Mouse (Mus musculus) forebrain, postnatal 0 days (tissue): ENCODE results near the gene Igfbp2. TPM values are rescaled to one million over a fixed set of nuclear protein-coding genes. Genes with fewer than 3 reads are reported as not detected.

ENCODE experiments used
- ATAC-seq: fragments of 200-750 bp; cut with Nextera tagmentation; 2 replicates; pipeline ENCODE4 v1.8.0; 2017; ENCODE audit warnings: mild to moderate bottlenecking, moderate library complexity
- DNase-seq: peaks from one replicate; pipeline ENCODE4 v3.0.0-alpha.2; 2015
- H3K27ac ChIP-seq: fragments of 300-500 bp; sonication (generic); 2 replicates; pipeline ENCODE4 v1.5.1; 2014; ENCODE audit warnings: low read depth, mild to moderate bottlenecking, antibody characterized with exemption, low read length, moderate library complexity, mixed read lengths
- H3K27me3 ChIP-seq: fragments of 300-500 bp; sonication (generic); 2 replicates; pipeline ENCODE4 v1.6.1; 2014; ENCODE audit warnings: mild to moderate bottlenecking, low read length, mixed read lengths; ENCODE audit not compliant: insufficient read depth
- H3K36me3 ChIP-seq: fragments of 300-500 bp; sonication (generic); 2 replicates; pipeline ENCODE4 v1.6.1; 2014; ENCODE audit warnings: mild to moderate bottlenecking, moderate library complexity; ENCODE audit not compliant: insufficient read depth
- H3K4me1 ChIP-seq: fragments of 300-500 bp; sonication (generic); 2 replicates; pipeline ENCODE4 v1.6.1; 2014; ENCODE audit warnings: antibody characterized with exemption; ENCODE audit not compliant: insufficient read depth
- H3K4me2 ChIP-seq: fragments of 300-500 bp; sonication (generic); 2 replicates; pipeline ENCODE4 v1.6.1; 2014; ENCODE audit warnings: low read depth, mild to moderate bottlenecking, moderate library complexity
- H3K4me3 ChIP-seq: fragments of 300-500 bp; sonication (generic); 2 replicates; pipeline ENCODE4 v1.5.1; 2014; ENCODE audit warnings: low read depth, low read length, mixed read lengths
- H3K9ac ChIP-seq: fragments of 300-500 bp; sonication (generic); 2 replicates; pipeline ENCODE4 v1.6.1; 2014; ENCODE audit warnings: mild to moderate bottlenecking
- H3K9me3 ChIP-seq: fragments of 300-500 bp; sonication (generic); 2 replicates; pipeline ENCODE4 v1.6.1; 2016; ENCODE audit warnings: low read length
- CTCF ChIP-seq: sonication (generic); IDR thresholded peaks from 2 replicates; pipeline ENCODE4 v1.5.1; 2016; ENCODE audit warnings: antibody characterized with exemption, control low read depth, low read depth
- WGBS: fragments of 180-500 bp; shearing (Covaris S2); extraction: QIAGEN DNeasy Blood & Tissue Kit; methylation state at CpG from one replicate; pipeline ENCODE4 v1.1.7; 2014; 5-methylcytosine and 5-hydroxymethylcytosine counted together
- polyA plus RNA-seq: library from polyadenylated mRNA; unstranded; fragments of >200 nt; fragmentation: Nextera tagmentation; extraction: Ambion mirVana; gene quantifications from 2 replicates; pipeline ENCODE4 v1.2.1, GENCODE M21; 2015
- total RNA-seq: library from RNA; depleted of rRNA; stranded (reverse); fragments of >200 nt; gene quantifications from 2 replicates; pipeline ENCODE4 v1.2.3, GENCODE M21; 2014

Gene Igfbp2
- total and polyA plus RNA-seq, 2 experiments from 2014 or later, result 311 to 341 TPM

- Histone ChIP-seq H3K4me3 (peak overlapping the region; percentile 44), H3K36me3 (no peaks in the 10 kb centered on the region), H3K4me1 (peaks cover 11% of the 10 kb centered on the region), H3K27ac (peak overlapping the region; percentile 55), H3K9ac (peak overlapping the region; percentile 58), H3K27me3 (no peaks in the 10 kb centered on the region), H3K9me3 (no peaks in the 10 kb centered on the region), H3K4me2 (peak overlapping the region; percentile 69)
- WGBS, result under 1% methylated on average over 43 of the region's 43 CpGs
- TF ChIP-seq CTCF, result peak; percentile 41
- ATAC-seq (peak; percentile 12; the same call in 1 of the 2 replicates), DNase-seq (peak; percentile 70)
Measured at GRCm38 (mm10) chr1:72873511-72874286, 49.4 kb downstream of the Igfbp2 start.

DNA sequence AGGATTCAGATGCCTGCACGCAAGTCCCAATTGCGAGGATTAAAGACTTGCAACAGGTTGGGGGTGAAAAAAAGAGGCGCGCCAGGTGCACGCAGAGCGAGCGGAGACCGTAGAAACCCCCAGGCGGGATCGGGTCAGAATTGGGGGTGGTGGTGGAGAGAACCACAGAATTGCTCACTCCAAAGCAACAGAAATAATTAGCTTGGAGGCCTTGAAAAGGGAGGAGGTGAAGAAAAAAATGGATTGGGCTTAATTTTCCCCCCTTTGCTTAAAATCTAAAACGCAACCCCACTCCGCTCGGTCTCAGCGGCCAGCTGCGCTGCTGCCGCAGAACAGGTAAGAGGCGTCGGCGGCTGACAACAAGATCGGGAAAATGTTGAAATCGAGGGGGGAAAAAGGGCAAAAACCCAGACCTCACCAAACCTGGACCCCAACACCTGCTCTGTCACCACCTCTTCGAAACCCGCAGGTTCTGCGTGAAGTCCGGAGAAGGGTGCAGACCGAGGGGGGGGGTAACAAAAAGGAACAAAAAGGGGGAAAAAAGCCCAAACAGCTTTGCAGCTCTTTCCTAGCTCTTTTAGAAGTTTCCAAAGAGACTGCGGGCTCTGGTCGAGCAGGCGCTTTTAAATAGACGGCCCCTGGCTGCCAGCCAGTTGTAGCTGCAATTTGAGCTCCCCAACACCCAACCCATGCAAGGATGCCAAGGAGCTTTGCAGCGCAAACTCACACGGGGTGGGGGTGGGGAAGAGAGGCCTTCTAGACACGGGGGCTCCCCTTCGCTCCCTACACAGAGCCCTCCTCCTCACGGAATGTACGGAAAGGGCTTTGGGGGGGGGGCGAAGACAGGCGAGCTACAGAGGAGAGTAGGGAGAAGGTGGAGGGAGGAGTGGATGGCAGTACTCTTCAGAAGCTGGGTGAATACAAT is 50.2 kb downstream of the Igfbp2 start, which contains the start of gene Igfbp5:
TSS of gene Igfbp5 (minus strand) at position 598 of the 925 bp plus-strand sequence.
- ATAC-seq, result peak; percentile 2; the same call in 1 of the 2 replicates
- Histone ChIP-seq H3K27me3 (no peaks in the 10 kb centered on the region), H3K27ac (peak within 1 kb of the TSS; percentile 55), H3K4me2 (peak within 1 kb of the TSS; percentile 69), H3K4me3 (peak within 1 kb of the TSS; percentile 44), H3K9ac (peak within 1 kb of the TSS; percentile 58), H3K9me3 (no peaks in the 10 kb centered on the region), H3K36me3 (no peaks in the 10 kb centered on the region), H3K4me1 (peaks cover 11% of the 10 kb centered on the region)
- DNase-seq, result peak; percentile 81
- under 1% methylated on average over 38 of the region's 38 CpGs for WGBS
- no peak for TF ChIP-seq CTCF

- H3K4me3 ChIP-seq, result no peak overlapping the region
- no peak overlapping the region for H3K9ac ChIP-seq
- no peak overlapping the region for H3K27ac ChIP-seq
- no peaks in the 10 kb centered on the region for H3K27me3 ChIP-seq
- peak overlapping the region; percentile 69 for H3K4me2 ChIP-seq
- no peak for DNase-seq
- H3K36me3 ChIP-seq, result no peaks in the 10 kb centered on the region
- TF ChIP-seq CTCF, result no peak
- H3K9me3 ChIP-seq, result no peaks in the 10 kb centered on the region
- peaks cover 4% of the 10 kb centered on the region; the same call in 1 of the 2 replicates for H3K4me1 ChIP-seq
- no peak for ATAC-seq
- WGBS, result 8% methylated on average over 3 of the region's 3 CpGs
Measured at GRCm38 (mm10) chr1:72875708-72876107, 51.4 kb downstream of the Igfbp2 start.

DNA sequence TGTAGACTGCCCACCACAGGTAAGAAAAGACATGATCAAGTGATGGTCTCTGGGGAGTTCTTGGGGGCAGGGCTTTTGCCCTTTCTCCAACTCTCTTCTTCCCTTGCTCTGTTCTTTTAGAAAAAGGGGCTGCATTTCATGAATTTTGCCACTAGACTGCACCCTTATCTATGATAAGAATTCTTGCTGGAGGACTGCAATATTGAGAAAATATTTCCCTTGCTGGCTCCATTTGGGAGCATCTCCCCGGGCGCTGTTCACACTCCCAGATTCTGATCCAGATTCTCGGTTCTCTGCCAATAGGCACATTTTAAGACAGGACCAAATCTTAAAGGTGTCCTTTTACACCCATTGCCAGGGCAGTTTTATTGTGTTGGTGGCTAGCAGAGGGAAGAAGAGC is 51.8 kb downstream of the Igfbp2 start:
- TF ChIP-seq CTCF, result peak; percentile 74
- H3K36me3 ChIP-seq, result no peaks in the 10 kb centered on the region
- ATAC-seq (no peak), DNase-seq (peak; percentile 60)
- WGBS, result 29% methylated on average over 3 of the region's 3 CpGs
- H3K4me3 ChIP-seq, result no peak overlapping the region
- no peaks in the 10 kb centered on the region for H3K9me3 ChIP-seq
- H3K27ac ChIP-seq, result no peak overlapping the region
- H3K4me2 ChIP-seq, result peak overlapping the region; percentile 8
- H3K27me3 ChIP-seq, result no peaks in the 10 kb centered on the region
- peaks cover 3% of the 10 kb centered on the region; the same call in 1 of the 2 replicates for H3K4me1 ChIP-seq
- no peak overlapping the region for H3K9ac ChIP-seq

GRCm38 (mm10) chr1:72877892-72878291 is 53.6 kb downstream of the Igfbp2 start:
- no peaks in the 10 kb centered on the region for H3K27me3 ChIP-seq
- 7% methylated on average over 3 of the region's 3 CpGs for WGBS
- H3K4me3 ChIP-seq, result no peak overlapping the region
- H3K4me2 ChIP-seq, result peak overlapping the region; percentile 37; the same call in 1 of the 2 replicates
- no peaks in the 10 kb centered on the region for H3K9me3 ChIP-seq
- H3K36me3 ChIP-seq, result no peaks in the 10 kb centered on the region
- peak; percentile 74 for DNase-seq
- TF ChIP-seq CTCF, result peak; percentile 91
- peaks cover 3% of the 10 kb centered on the region; the same call in 1 of the 2 replicates for H3K4me1 ChIP-seq
- H3K27ac ChIP-seq, result no peak overlapping the region
- peak; percentile 70 for ATAC-seq
- H3K9ac ChIP-seq, result no peak overlapping the region

- Histone ChIP-seq H3K4me1 (peaks cover 3% of the 10 kb centered on the region; the same call in 1 of the 2 replicates), H3K9me3 (no peaks in the 10 kb centered on the region), H3K4me2 (peak overlapping the region; percentile 37; the same call in 1 of the 2 replicates), H3K9ac (no peak overlapping the region), H3K36me3 (no peaks in the 10 kb centered on the region), H3K4me3 (no peak overlapping the region), H3K27me3 (no peaks in the 10 kb centered on the region), H3K27ac (no peak overlapping the region)
- ATAC-seq, result no peak
- TF ChIP-seq CTCF, result no peak
- no peak for DNase-seq
- 68% methylated on average over 25 of the region's 25 CpGs for WGBS
Measured at GRCm38 (mm10) chr1:72878473-72879318, 54.4 kb downstream of the Igfbp2 start.
